Mouse (Mus musculus): Measurements from ENCODE around the gene Taf1c.
A peak's percentile ranks its signal among the peaks of the same experiment; 100 is the strongest.

The Taf1c gene

GRCm38 (mm10) chr8:119623061-119623460 lies 18.0 kb upstream of the Taf1c start:
- DNase-seq (ENCODE audit: low spot score), result no peak

- no peak for DNase-seq (ENCODE audit: low spot score)
Measured at GRCm38 (mm10) chr8:119622555-119622954, 17.5 kb upstream of the Taf1c start.

- no peak for DNase-seq (ENCODE audit: low spot score)
Measured at GRCm38 (mm10) chr8:119620848-119621465, 15.9 kb upstream of the Taf1c start.

- DNase-seq (ENCODE audit: low spot score), result no peak
Measured at GRCm38 (mm10) chr8:119620116-119620840, 15.3 kb upstream of the Taf1c start.

- DNase-seq (ENCODE audit: low spot score), result no peak
Measured at GRCm38 (mm10) chr8:119618887-119619286, 13.9 kb upstream of the Taf1c start.

GRCm38 (mm10) chr8:119617586-119617985 lies 12.6 kb upstream of the Taf1c start:
- DNase-seq (ENCODE audit: low spot score), result no peak

GRCm38 (mm10) chr8:119616811-119617210 lies 11.8 kb upstream of the Taf1c start:
- DNase-seq (ENCODE audit: low spot score), result no peak

- no peak for DNase-seq (ENCODE audit: low spot score)
Measured at GRCm38 (mm10) chr8:119616358-119616757, 11.3 kb upstream of the Taf1c start.

GRCm38 (mm10) chr8:119615096-119615495 lies 10.1 kb upstream of the Taf1c start:
- no peak for DNase-seq (ENCODE audit: low spot score)

GRCm38 (mm10) chr8:119612471-119612870 lies 7.4 kb upstream of the Taf1c start, which contains the start of gene Adad2:
Gene Adad2, plus strand, starts transcription at chr8:119612747.
- no peak for DNase-seq (ENCODE audit: low spot score)

- DNase-seq (ENCODE audit: low spot score), result no peak
Measured at GRCm38 (mm10) chr8:119606224-119606623, 1.2 kb upstream of the Taf1c start.

GRCm38 (mm10) chr8:119604398-119604803 lies 621 bp downstream of the Taf1c start:
- DNase-seq (ENCODE audit: low spot score), result no peak

GRCm38 (mm10) chr8:119603771-119604170 lies 1.3 kb downstream of the Taf1c start:
- no peak for DNase-seq (ENCODE audit: low spot score)

- no peak for DNase-seq (ENCODE audit: low spot score)
Measured at GRCm38 (mm10) chr8:119591456-119591855, 13.6 kb downstream of the Taf1c start.

GRCm38 (mm10) chr8:119590348-119590747 lies 14.7 kb downstream of the Taf1c start:
- DNase-seq (ENCODE audit: low spot score), result no peak

- no peak for DNase-seq (ENCODE audit: low spot score)
Measured at GRCm38 (mm10) chr8:119588844-119589243, 16.2 kb downstream of the Taf1c start.

- no peak for DNase-seq (ENCODE audit: low spot score)
Measured at GRCm38 (mm10) chr8:119588321-119588720, 16.7 kb downstream of the Taf1c start.

- DNase-seq (ENCODE audit: low spot score), result no peak
Measured at GRCm38 (mm10) chr8:119585901-119586300, 19.1 kb downstream of the Taf1c start.

GRCm38 (mm10) chr8:119580441-119581161 lies 24.4 kb downstream of the Taf1c start:
- no peak for DNase-seq (ENCODE audit: low spot score)

GRCm38 (mm10) chr8:119579096-119579495 lies 25.9 kb downstream of the Taf1c start:
- DNase-seq (ENCODE audit: low spot score), result no peak

- DNase-seq (ENCODE audit: low spot score), result no peak
Measured at GRCm38 (mm10) chr8:119575366-119575726, 29.7 kb downstream of the Taf1c start.

GRCm38 (mm10) chr8:119574437-119575365 lies 30.3 kb downstream of the Taf1c start, which contains the start of the genes Hsdl1 and Dnaaf1:
Gene Hsdl1, minus strand, starts transcription at chr8:119575183.
Gene Dnaaf1, plus strand, starts transcription at chr8:119575235.
- peak; percentile 70 for DNase-seq (ENCODE audit: low spot score)

All from layer of hippocampus, adult 9-10 months (tissue).